Mouse (Mus musculus): ENCODE results near the gene Hacd2. TPM values are rescaled to one million over a fixed set of nuclear protein-coding genes. Genes with fewer than 3 reads are reported as not detected.

The Hacd2 gene
- polyA plus RNA-seq, 1 experiment, result 18.4 TPM

DNA sequence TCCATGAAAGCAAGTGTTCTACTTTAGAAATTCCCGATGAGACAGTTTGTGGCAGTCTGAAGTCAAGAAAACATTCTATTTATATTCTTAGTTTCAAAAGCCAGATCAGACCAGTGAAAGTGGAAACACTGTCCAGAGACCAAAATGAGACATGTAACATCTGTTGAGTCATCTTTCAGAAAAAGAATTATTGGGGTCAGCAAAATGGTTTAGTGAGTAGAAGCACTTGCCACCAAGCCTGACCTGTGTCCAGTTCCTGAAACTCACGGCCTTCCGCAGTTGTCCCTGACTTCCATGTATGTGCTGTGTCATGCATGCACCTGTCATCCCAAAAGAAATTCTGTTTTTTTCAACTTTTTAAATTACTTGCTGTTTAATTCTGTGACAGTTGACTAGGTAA lies 34.6 kb downstream of the Hacd2 start:
- TF ChIP-seq POLR2A (IDR thresholded peaks at IDR 0.05; ENCODE audit: borderline replicate concordance, extremely low read depth, insufficient read depth, insufficient read length, poor library complexity, severe bottlenecking) (no peak), CTCF (IDR thresholded peaks at IDR 0.05; ENCODE audit: borderline replicate concordance, extremely low read depth, insufficient read depth, insufficient read length) (no peak)
- no peak for DNase-seq (ENCODE audit: low read depth)

DNA sequence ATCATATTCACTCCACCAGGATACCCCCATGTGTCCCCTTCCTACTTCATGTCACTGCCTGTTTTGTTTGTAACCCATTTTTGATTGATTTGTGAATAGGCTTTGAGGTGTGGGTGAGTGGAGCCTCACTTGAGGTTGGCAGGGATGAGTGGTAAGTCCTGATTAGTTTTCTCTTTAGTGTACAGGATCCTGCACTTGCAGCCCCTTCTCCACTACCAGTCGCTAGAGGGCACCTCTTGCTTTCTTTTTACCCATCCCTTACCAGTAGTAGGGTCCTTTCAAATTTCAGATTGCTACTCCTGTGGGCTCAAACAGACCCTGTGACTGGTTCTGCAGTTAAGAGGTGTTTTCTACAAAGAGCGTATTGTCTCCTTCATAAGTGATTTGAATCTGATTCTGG lies 38.8 kb downstream of the Hacd2 start:
- TF ChIP-seq CTCF (IDR thresholded peaks at IDR 0.05; ENCODE audit: borderline replicate concordance, extremely low read depth, insufficient read depth, insufficient read length), result peak; percentile 58; the same call in 1 of the 2 replicates
- TF ChIP-seq POLR2A (IDR thresholded peaks at IDR 0.05; ENCODE audit: borderline replicate concordance, extremely low read depth, insufficient read depth, insufficient read length, poor library complexity, severe bottlenecking), result no peak
- DNase-seq (ENCODE audit: low read depth), result peak; percentile 58

- DNase-seq (ENCODE audit: low read depth), result peak; percentile 37
- TF ChIP-seq POLR2A (IDR thresholded peaks at IDR 0.05; ENCODE audit: borderline replicate concordance, extremely low read depth, insufficient read depth, insufficient read length, poor library complexity, severe bottlenecking) (no peak), CTCF (IDR thresholded peaks at IDR 0.05; ENCODE audit: borderline replicate concordance, extremely low read depth, insufficient read depth, insufficient read length) (no peak)
These were observed 43.5 kb downstream of the Hacd2 start for GRCm38 (mm10) chr16:35065724-35066123.

GRCm38 (mm10) chr16:35067095-35067494 lies 44.9 kb downstream of the Hacd2 start:
- DNase-seq (ENCODE audit: low read depth), result peak; percentile 49
- no peak for TF ChIP-seq CTCF (IDR thresholded peaks at IDR 0.05; ENCODE audit: borderline replicate concordance, extremely low read depth, insufficient read depth, insufficient read length)
- no peak for TF ChIP-seq POLR2A (IDR thresholded peaks at IDR 0.05; ENCODE audit: borderline replicate concordance, extremely low read depth, insufficient read depth, insufficient read length, poor library complexity, severe bottlenecking)

DNA sequence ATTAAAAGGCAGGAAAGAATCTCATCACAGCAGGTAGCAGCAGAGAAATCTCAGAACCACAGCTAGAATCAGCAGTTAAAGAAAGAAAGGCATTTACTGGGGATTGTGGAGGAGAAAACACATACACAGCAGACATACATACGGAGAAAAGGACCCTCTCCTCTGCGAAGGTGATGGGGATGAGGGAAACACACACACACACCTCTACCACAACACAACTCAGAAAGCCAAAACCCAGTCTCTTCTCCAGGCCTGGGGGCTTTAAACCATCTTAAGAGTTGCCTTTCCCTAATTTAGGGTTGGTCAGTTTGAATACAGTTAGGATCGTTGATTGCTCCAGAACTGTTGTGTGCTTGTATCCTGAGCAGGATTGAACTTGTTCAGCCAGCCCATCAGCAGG lies 45.4 kb downstream of the Hacd2 start:
- no peak for DNase-seq (ENCODE audit: low read depth)

GRCm38 (mm10) chr16:35068886-35069285 lies 46.7 kb downstream of the Hacd2 start:
- no peak for TF ChIP-seq CTCF (IDR thresholded peaks at IDR 0.05; ENCODE audit: borderline replicate concordance, extremely low read depth, insufficient read depth, insufficient read length)
- no peak for TF ChIP-seq POLR2A (IDR thresholded peaks at IDR 0.05; ENCODE audit: borderline replicate concordance, extremely low read depth, insufficient read depth, insufficient read length, poor library complexity, severe bottlenecking)
- DNase-seq (ENCODE audit: low read depth), result no peak

More for the DNA sequence above, 45.4 kb downstream of the Hacd2 start:
- TF ChIP-seq CTCF (IDR thresholded peaks at IDR 0.05; ENCODE audit: borderline replicate concordance, extremely low read depth, insufficient read depth, insufficient read length), result no peak
- no peak for TF ChIP-seq POLR2A (IDR thresholded peaks at IDR 0.05; ENCODE audit: borderline replicate concordance, extremely low read depth, insufficient read depth, insufficient read length, poor library complexity, severe bottlenecking)

DNA sequence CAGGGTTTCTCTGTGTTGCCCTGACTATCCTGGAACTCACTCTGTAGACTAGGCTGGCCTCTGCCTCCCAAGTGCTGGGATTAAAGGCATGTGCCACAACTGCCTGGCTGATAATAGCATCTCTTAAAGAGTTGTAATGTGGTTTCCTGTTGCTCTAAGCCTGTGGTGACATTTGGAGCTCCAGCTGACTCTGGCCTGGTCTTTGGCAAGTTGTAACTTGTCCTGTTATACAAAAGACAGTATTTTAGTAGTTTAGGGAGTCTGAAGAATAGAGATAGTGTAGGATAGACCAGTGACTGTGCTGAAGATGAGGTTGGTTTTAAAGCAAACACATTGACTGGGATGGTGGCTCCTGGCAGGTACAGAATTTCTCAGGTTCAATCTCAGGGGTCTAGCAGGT lies 52.2 kb downstream of the Hacd2 start:
- DNase-seq (ENCODE audit: low read depth), result no peak
- no peak for TF ChIP-seq CTCF (IDR thresholded peaks at IDR 0.05; ENCODE audit: borderline replicate concordance, extremely low read depth, insufficient read depth, insufficient read length)
- TF ChIP-seq POLR2A (IDR thresholded peaks at IDR 0.05; ENCODE audit: borderline replicate concordance, extremely low read depth, insufficient read depth, insufficient read length, poor library complexity, severe bottlenecking), result no peak

DNA sequence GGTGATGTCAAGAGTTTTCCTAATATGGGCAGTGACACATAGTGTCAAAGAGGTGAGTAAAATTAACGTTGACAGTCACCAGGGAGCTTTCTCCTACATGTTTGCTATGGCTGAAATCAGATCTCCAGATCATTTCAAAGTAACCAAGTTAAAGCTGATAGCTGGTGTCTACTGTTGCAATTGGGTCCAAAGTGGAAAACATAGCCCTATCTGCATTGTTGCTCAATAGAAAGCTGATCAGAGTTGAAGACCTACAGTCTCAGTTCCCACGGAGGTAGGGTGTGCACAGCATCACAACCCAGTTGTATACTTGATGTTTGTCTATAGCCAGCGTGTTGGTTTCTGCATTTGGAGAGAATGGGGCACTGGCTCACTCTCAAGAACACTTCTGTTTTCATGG lies 53.4 kb downstream of the Hacd2 start:
- DNase-seq (ENCODE audit: low read depth), result no peak
- TF ChIP-seq CTCF (IDR thresholded peaks at IDR 0.05; ENCODE audit: borderline replicate concordance, extremely low read depth, insufficient read depth, insufficient read length) (no peak), POLR2A (IDR thresholded peaks at IDR 0.05; ENCODE audit: borderline replicate concordance, extremely low read depth, insufficient read depth, insufficient read length, poor library complexity, severe bottlenecking) (no peak)

DNA sequence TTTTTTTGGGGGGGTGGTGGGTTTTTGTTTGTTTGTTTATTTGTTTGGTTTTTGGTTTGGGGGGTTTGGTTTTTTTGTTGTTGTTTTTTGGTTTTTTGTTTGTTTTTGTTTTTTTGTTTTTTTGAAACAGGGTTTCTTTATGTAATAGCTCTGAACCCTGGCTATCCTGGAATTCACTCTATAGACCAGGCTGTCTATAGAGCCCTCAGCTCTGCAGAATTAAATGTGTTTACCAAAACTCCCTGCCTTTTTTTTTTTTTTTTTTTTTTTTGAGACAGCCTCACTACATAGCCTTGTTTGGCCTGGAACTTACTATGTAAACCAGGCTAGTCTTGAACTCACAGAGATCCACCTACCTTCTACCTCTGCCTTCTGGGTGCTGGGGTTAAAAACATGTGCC lies 71.3 kb downstream of the Hacd2 start:
- no peak for DNase-seq (ENCODE audit: low read depth)
- no peak for TF ChIP-seq CTCF (IDR thresholded peaks at IDR 0.05; ENCODE audit: borderline replicate concordance, extremely low read depth, insufficient read depth, insufficient read length)
- no peak for TF ChIP-seq POLR2A (IDR thresholded peaks at IDR 0.05; ENCODE audit: borderline replicate concordance, extremely low read depth, insufficient read depth, insufficient read length, poor library complexity, severe bottlenecking)

DNA sequence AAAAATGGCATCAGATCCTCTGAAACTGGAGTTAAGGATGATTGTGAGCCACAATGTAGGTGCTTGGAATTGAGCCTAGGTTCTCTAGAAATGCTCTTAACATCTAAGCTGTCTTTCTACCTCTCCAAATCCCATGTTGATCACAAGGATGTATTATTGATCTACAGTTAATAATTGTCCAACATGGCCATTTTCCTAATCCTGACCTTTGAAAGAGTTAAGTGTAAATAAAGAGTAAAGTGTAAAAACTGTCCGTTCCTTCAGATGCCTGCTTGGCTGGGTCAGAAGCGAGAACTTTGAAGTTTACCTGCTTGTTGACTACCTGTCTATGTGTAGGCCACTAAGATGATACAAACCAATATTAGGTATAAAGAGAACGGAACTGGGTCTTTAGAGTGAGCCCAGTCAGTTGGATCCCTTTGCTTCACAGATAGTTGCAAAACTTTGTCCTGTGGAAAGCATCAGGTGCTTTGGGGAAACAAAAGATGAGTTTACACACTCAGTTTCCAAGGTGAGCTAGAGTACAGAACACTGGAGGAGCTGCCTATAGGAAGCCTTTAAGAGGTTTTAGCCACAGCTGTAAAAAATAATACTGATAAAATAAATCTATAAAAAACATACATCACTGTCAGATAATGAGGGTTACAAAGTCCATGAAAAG lies 75.8 kb downstream of the Hacd2 start:
- no peak for DNase-seq (ENCODE audit: low read depth)
- no peak for TF ChIP-seq POLR2A (IDR thresholded peaks at IDR 0.05; ENCODE audit: borderline replicate concordance, extremely low read depth, insufficient read depth, insufficient read length, poor library complexity, severe bottlenecking)
- TF ChIP-seq CTCF (IDR thresholded peaks at IDR 0.05; ENCODE audit: borderline replicate concordance, extremely low read depth, insufficient read depth, insufficient read length), result no peak

DNA sequence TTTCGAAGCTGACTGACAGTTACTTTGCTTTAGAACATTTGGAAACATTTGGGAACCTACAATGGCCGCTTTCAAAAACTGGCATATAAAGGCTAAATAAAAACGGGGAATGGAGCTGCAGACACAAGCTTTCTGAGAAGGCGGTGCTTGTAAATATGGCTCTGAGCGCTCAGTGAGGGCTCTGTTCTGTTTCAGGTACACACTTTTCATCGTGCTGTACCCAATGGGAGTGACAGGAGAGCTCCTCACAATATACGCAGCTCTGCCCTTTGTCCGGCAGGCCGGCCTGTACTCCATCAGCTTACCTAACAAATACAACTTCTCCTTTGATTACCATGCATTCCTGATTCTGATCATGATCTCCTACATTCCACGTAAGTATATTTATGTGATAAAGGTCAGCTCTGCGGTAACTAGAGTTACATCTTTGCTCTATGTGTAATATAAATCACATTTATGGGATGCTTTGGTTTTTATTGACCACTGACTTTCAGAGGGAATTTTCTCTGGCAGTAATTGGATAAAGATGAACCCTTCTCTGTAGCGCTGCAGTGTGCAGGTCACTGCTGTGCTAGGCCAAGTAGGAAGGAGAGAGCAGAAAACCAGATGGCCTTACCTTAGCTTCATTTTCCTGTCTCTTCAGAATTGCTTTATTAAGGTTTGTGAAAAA lies 79.7 kb downstream of the Hacd2 start:
- DNase-seq (ENCODE audit: low read depth), result no peak
- no peak for TF ChIP-seq POLR2A (IDR thresholded peaks at IDR 0.05; ENCODE audit: borderline replicate concordance, extremely low read depth, insufficient read depth, insufficient read length, poor library complexity, severe bottlenecking)
- TF ChIP-seq CTCF (IDR thresholded peaks at IDR 0.05; ENCODE audit: borderline replicate concordance, extremely low read depth, insufficient read depth, insufficient read length), result no peak
